Mouse (Mus musculus) brain, embryonic 14.5 days (tissue): ENCODE data around the gene Ssc5d.

Source experiments
- CTCF ChIP-seq: fragments of 200-500 bp; IDR thresholded peaks from 2 replicates; pipeline ENCODE4 v1.5.1; 2012; ENCODE audit warnings: inconsistent platforms, mild to moderate bottlenecking, moderate library complexity, borderline replicate concordance; ENCODE audit not compliant: insufficient read depth, insufficient read length; ENCODE audit errors: extremely low read depth
- POLR2A ChIP-seq: fragments of 200-500 bp; IDR thresholded peaks from 2 replicates; pipeline ENCODE4 v1.6.1; 2012; ENCODE audit warnings: mild to moderate bottlenecking, inconsistent platforms, borderline replicate concordance; ENCODE audit not compliant: poor library complexity, insufficient read depth, insufficient read length, severe bottlenecking; ENCODE audit errors: extremely low read depth

- no peak for TF ChIP-seq CTCF
- TF ChIP-seq POLR2A, result no peak
Observed at GRCm38 (mm10) chr7:4927711-4928110, 2.1 kb downstream of the Ssc5d start.
